Mouse (Mus musculus) kidney, embryonic 16.5 days (tissue): ENCODE measurements at regions not wholly inside any gene's neighbourhood (a gene's known extent, or its start where the extent isn't known, plus 50 kb on each side); places are given as distances from the start of the nearest gene placed in this dataset.

Experiments
- ATAC-seq: fragments of 200-750 bp; cut with Nextera tagmentation; 2 replicates; pipeline ENCODE4 v1.8.0; 2017; ENCODE audit warnings: moderate TSS enrichment; ENCODE audit not compliant: low FRiP score, low TSS enrichment
- H3K27ac ChIP-seq: fragments of 300-500 bp; sonication (generic); 2 replicates; pipeline ENCODE4 v1.5.1; 2014; ENCODE audit warnings: low read length
- H3K27me3 ChIP-seq: fragments of 300-500 bp; sonication (generic); 2 replicates; pipeline ENCODE4 v1.6.1; 2014; ENCODE audit warnings: low read length, control low read depth, mixed read lengths; ENCODE audit not compliant: insufficient read depth
- H3K36me3 ChIP-seq: fragments of 300-500 bp; sonication (generic); 2 replicates; pipeline ENCODE4 v1.6.1; 2014; ENCODE audit warnings: low read length, control low read depth, mixed read lengths; ENCODE audit not compliant: insufficient read depth
- H3K4me1 ChIP-seq: fragments of 300-500 bp; sonication (generic); 2 replicates; pipeline ENCODE4 v1.6.1; 2014; ENCODE audit warnings: low read length, control low read depth, mixed read lengths; ENCODE audit not compliant: insufficient read depth
- H3K4me2 ChIP-seq: fragments of 300-500 bp; sonication (generic); replicated peaks from 2 replicates; pipeline ENCODE4 v1.6.1; 2014; ENCODE audit warnings: low read depth, low read length
- H3K4me3 ChIP-seq: fragments of 300-500 bp; sonication (generic); 2 replicates; pipeline ENCODE4 v1.5.1; 2014; ENCODE audit warnings: mild to moderate bottlenecking, low read length
- H3K9ac ChIP-seq: fragments of 300-500 bp; sonication (generic); replicated peaks from 2 replicates; pipeline ENCODE4 v1.6.1; 2014; ENCODE audit warnings: low read length
- H3K9me3 ChIP-seq: fragments of 300-500 bp; sonication (generic); 2 replicates; pipeline ENCODE4 v1.6.1; 2016; ENCODE audit warnings: low read length, control low read depth
- WGBS: fragments of 180-500 bp; shearing (Covaris S2); extraction: QIAGEN DNeasy Blood & Tissue Kit; methylation state at CpG from one replicate; pipeline ENCODE4 v1.1.7; 2014; 5-methylcytosine and 5-hydroxymethylcytosine counted together

- Histone ChIP-seq H3K9ac (no peak overlapping the region), H3K4me1 (no peaks in the 10 kb centered on the region), H3K36me3 (no peaks in the 10 kb centered on the region), H3K27ac (no peak overlapping the region), H3K27me3 (no peaks in the 10 kb centered on the region), H3K4me3 (no peak overlapping the region), H3K4me2 (no peak overlapping the region), H3K9me3 (no peaks in the 10 kb centered on the region)
- ATAC-seq, result no peak
- 58% methylated on average over 5 of the region's 5 CpGs for WGBS
These were observed 65.7 kb downstream of the Polr2m start for GRCm38 (mm10) chr9:71420064-71420463.

GRCm38 (mm10) chr9:71418531-71418930 is 67.2 kb downstream of the Polr2m start:
- Histone ChIP-seq H3K4me3 (no peak overlapping the region), H3K27ac (no peak overlapping the region), H3K27me3 (no peaks in the 10 kb centered on the region), H3K9ac (no peak overlapping the region), H3K4me1 (no peaks in the 10 kb centered on the region), H3K9me3 (0 out of 2 replicates have a peak, but pooled peaks cover 5% of the 10 kb centered on the region), H3K4me2 (no peak overlapping the region), H3K36me3 (no peaks in the 10 kb centered on the region)
- 93% methylated on average over 4 of the region's 4 CpGs for WGBS
- ATAC-seq, result no peak

GRCm38 (mm10) chr9:71417248-71417647 is 68.5 kb downstream of the Polr2m start:
- WGBS, result 70% methylated on average over 4 of the region's 4 CpGs
- Histone ChIP-seq H3K27ac (no peak overlapping the region), H3K4me3 (no peak overlapping the region), H3K4me1 (no peaks in the 10 kb centered on the region), H3K9ac (no peak overlapping the region), H3K9me3 (0 out of 2 replicates have a peak, but pooled peaks cover 5% of the 10 kb centered on the region), H3K4me2 (no peak overlapping the region), H3K27me3 (no peaks in the 10 kb centered on the region), H3K36me3 (no peaks in the 10 kb centered on the region)
- no peak for ATAC-seq

GRCm38 (mm10) chr9:71411171-71411570 is 74.6 kb downstream of the Polr2m start:
- Histone ChIP-seq H3K4me3 (no peak overlapping the region), H3K9ac (no peak overlapping the region), H3K36me3 (no peaks in the 10 kb centered on the region), H3K4me1 (no peaks in the 10 kb centered on the region), H3K27me3 (no peaks in the 10 kb centered on the region), H3K27ac (no peak overlapping the region), H3K4me2 (no peak overlapping the region), H3K9me3 (peaks cover 12% of the 10 kb centered on the region; the same call in 1 of the 2 replicates)
- ATAC-seq, result no peak
- 83% methylated on average over 1 of the region's 1 CpGs for WGBS

- H3K4me1 ChIP-seq, result no peaks in the 10 kb centered on the region
- 86% methylated on average over 1 of the region's 1 CpGs for WGBS
- H3K9ac ChIP-seq, result no peak overlapping the region
- H3K36me3 ChIP-seq, result no peaks in the 10 kb centered on the region
- no peak overlapping the region for H3K4me2 ChIP-seq
- H3K27ac ChIP-seq, result no peak overlapping the region
- ATAC-seq, result no peak
- H3K27me3 ChIP-seq, result no peaks in the 10 kb centered on the region
- H3K9me3 ChIP-seq, result peaks cover 12% of the 10 kb centered on the region; the same call in 1 of the 2 replicates
- H3K4me3 ChIP-seq, result no peak overlapping the region
These were observed 75.8 kb downstream of the Polr2m start for GRCm38 (mm10) chr9:71409925-71410324.

- no peak for ATAC-seq
- whole genome bisulfite sequencing, result 66% methylated on average over 5 of the region's 5 CpGs
- no peak overlapping the region for H3K27ac ChIP-seq
These were observed 76.8 kb downstream of the Polr2m start for GRCm38 (mm10) chr9:71408946-71409345.

GRCm38 (mm10) chr9:71404396-71405135 is 81.2 kb downstream of the Polr2m start:
- no peak overlapping the region for H3K4me2 ChIP-seq
- 69% methylated on average over 8 of the region's 8 CpGs for WGBS
- no peaks in the 10 kb centered on the region for H3K27me3 ChIP-seq
- H3K9me3 ChIP-seq, result no peaks in the 10 kb centered on the region
- H3K4me3 ChIP-seq, result no peak overlapping the region
- no peak overlapping the region for H3K27ac ChIP-seq
- no peak for ATAC-seq
- H3K9ac ChIP-seq, result no peak overlapping the region
- no peaks in the 10 kb centered on the region for H3K36me3 ChIP-seq
- H3K4me1 ChIP-seq, result peaks cover 11% of the 10 kb centered on the region; the same call in 1 of the 2 replicates

More at GRCm38 (mm10) chr9:71408946-71409345, 76.8 kb downstream of the Polr2m start:
- H3K4me2 ChIP-seq, result no peak overlapping the region
- no peaks in the 10 kb centered on the region for H3K4me1 ChIP-seq
- no peaks in the 10 kb centered on the region for H3K27me3 ChIP-seq
- no peaks in the 10 kb centered on the region for H3K36me3 ChIP-seq
- peaks cover 7% of the 10 kb centered on the region; the same call in 1 of the 2 replicates for H3K9me3 ChIP-seq
- H3K9ac ChIP-seq, result no peak overlapping the region
- H3K4me3 ChIP-seq, result no peak overlapping the region

GRCm38 (mm10) chr9:71401667-71402066 is 84.1 kb downstream of the Polr2m start:
- Histone ChIP-seq H3K4me3 (no peak overlapping the region), H3K9ac (no peak overlapping the region), H3K27ac (no peak overlapping the region), H3K9me3 (no peaks in the 10 kb centered on the region), H3K36me3 (no peaks in the 10 kb centered on the region), H3K27me3 (no peaks in the 10 kb centered on the region), H3K4me2 (no peak overlapping the region), H3K4me1 (peaks cover 25% of the 10 kb centered on the region; the same call in 1 of the 2 replicates)
- ATAC-seq, result no peak
- 63% methylated on average over 1 of the region's 1 CpGs for WGBS

- H3K4me1 ChIP-seq, result peaks cover 27% of the 10 kb centered on the region; the same call in 1 of the 2 replicates
- no peaks in the 10 kb centered on the region for H3K27me3 ChIP-seq
- no peak for ATAC-seq
- no peaks in the 10 kb centered on the region for H3K36me3 ChIP-seq
- H3K4me2 ChIP-seq, result no peak overlapping the region
- no peak overlapping the region for H3K9ac ChIP-seq
- no peak overlapping the region for H3K4me3 ChIP-seq
- H3K9me3 ChIP-seq, result no peaks in the 10 kb centered on the region
- 57% methylated on average over 1 of the region's 1 CpGs for WGBS
- no peak overlapping the region for H3K27ac ChIP-seq
These were observed 86.4 kb downstream of the Polr2m start for GRCm38 (mm10) chr9:71399346-71399745.

GRCm38 (mm10) chr9:71396784-71397183 is 89.0 kb downstream of the Polr2m start:
- ATAC-seq, result 0 out of 2 replicates have a peak, but pooled peaks have one; percentile 42
- H3K4me1 ChIP-seq, result peaks cover 27% of the 10 kb centered on the region; the same call in 1 of the 2 replicates
- no peaks in the 10 kb centered on the region for H3K9me3 ChIP-seq
- no peak overlapping the region for H3K4me3 ChIP-seq
- H3K9ac ChIP-seq, result no peak overlapping the region
- 41% methylated on average over 7 of the region's 7 CpGs for WGBS
- H3K36me3 ChIP-seq, result no peaks in the 10 kb centered on the region
- H3K27me3 ChIP-seq, result no peaks in the 10 kb centered on the region
- H3K27ac ChIP-seq, result no peak overlapping the region
- H3K4me2 ChIP-seq, result no peak overlapping the region
